Mouse (Mus musculus): ENCODE results near the gene Ablim2.

DNA sequence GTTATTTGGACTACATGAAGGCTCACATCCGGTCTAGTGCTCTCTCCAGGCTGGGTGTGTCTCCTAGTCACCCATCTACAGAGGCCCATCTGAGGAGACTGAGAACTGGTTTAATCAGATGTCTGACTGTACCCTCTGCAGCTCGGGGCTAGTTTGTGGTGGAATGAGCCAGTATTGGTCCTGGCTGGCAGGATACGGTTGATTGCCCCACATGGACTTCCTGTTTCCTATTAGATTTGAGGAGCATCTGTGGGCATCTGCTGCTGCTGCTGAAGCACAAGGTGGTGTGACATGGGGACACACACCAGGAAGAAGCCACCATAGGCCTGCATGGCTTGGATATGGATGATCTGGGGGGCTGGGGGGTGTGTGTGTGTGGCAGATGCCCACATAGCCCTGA lies 32.0 kb downstream of the Ablim2 start:
- no peak for TF ChIP-seq POLR2A (IDR thresholded peaks at IDR 0.05; ENCODE audit: low read depth, low read length)
- no peak for TF ChIP-seq CTCF (IDR thresholded peaks at IDR 0.05; ENCODE audit: extremely low read depth, insufficient read depth, insufficient read length, insufficient replicate concordance)

All from spleen, adult 2 months (tissue).